Mouse (Mus musculus) CH12F3 (cell line): ENCODE data around the gene Kcnj14.

Experiments
- in situ Hi-C: fragments of 300-500 bp; cut with MboI; formaldehyde crosslinking; loops from 2 replicates; pipeline ENCODE4 v1.14.3; 2020; ENCODE audit warnings: low sequenced_read_pairs

The Kcnj14 gene

DNA sequence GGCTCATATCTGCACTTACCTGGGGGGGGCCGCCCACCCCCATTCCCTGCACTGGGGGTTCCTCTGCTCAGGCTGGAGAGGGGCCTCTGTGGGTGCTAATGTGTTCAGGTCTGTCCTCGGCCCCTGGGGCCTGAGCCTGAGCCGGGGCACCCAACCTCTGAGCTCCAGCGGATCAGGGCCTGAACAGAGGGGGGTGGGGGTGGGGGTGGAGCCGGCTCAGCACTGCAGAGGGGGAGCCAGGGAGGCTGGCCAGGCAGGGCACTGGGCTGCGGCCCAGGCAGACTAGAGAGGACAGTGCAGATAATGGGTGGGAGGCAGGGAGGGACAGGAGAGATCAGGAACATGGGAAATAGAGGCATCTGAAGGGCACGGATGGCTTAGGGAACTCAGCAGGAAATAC is at the start of gene Kcnj14:
Gene Kcnj14, minus strand, starts transcription at position 185 of the 400 bp plus-strand sequence.
- in situ Hi-C loops = no loop called here

DNA sequence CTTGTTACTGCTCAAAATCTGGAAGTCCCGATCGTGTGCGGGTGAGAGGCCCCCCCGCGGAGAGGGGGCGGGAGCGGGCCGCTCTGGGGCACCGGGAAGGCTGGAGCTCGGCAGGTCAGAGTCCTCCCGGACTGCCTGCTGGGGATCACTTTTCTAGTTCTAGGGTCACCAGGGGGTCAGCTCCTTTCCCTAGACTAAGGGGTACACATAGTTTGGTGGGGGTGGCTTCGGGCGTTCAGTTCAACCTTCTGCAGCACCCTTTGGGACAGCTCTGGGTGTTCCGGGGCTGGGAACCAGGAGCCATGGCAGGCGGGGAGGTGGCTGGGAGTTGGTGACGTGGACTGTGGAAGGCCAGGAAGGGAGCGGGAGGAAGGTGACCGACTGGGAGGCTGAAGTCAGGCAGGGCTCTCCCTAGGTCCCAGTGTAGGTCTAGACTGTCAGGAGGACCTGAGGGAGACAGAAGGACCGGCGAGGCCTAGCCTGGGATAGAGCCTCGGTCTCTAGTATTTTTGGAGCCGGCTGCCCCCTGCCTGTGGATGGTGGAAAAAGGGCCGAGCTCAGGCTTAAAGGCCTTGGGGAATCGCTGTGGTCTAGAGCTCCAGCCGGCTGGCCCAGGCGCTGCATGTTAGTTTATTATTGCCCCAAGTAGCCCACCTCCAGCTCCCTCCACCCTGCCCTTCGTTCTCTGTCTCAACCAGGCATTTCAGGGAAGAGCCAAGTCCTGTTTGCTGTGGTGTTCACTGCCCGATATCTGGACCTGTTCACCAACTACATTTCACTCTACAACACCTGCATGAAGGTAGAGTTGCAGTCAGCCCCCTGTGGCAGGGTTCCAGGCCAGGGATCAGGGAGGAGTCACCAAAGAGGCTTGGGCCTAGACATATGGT is 48.7 kb upstream of the Kcnj14 start:
- in situ Hi-C loops = no loop called here

DNA sequence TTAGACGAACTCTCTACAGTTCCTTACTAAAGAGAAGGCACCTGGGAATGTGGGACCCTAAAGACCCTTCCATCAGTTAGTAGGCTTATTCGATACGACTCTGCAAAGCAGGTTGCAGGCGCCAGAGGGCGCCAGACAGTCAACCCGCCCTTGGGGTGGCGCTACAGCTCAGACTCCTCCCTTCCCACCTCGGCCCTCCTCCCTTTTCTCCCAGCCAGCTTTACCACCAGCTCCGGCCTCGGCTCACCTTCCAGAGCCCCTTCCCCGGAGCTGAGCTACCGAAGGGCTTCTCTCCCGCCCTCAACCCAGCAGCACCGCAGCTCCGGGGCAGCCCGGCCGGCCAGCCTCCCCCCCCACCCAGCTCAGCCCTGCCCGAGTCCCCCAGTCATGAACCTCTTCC is 48.0 kb upstream of the Kcnj14 start, which contains the start of gene Kdelr1:
Gene Kdelr1, plus strand, starts transcription at position 149 of the 400 bp plus-strand sequence.
- in situ Hi-C loops = no loop called here

DNA sequence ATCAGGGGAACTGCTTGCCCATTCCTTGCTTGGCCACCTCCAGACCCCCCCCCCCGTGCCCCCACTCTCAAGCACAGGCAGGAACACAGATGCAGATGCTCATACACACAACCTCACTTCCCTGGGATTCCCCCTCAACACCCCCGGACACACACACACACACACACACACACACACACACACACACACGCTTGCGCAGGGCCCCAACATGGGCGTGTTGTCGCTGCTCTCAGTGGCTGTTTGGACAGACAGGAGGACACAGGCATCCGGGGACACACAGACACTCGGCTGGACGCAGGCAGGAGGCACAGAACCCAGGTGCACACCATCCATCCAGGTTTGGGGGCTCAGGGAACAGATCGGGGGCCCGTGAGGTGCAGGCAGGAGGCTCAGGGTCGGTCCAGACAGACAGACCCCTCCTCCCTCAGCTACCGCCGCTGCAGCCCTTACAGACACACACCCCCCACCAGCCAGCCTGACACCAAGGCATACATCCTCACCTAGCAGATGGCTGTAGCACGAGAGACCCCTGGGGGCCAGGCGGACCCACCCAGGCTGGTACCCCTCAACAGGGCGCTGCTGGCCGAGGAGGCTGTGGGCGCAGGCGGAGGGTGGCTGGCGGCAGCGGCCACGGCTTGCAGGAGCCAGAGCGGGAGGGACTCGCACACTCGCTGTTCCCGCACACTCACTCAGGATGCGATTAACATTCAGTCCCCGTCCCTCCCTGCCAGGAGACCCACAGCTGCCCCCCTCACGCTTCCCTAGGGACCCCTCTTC is 45.9 kb upstream of the Kcnj14 start:
- in situ Hi-C loops = no loop called here

DNA sequence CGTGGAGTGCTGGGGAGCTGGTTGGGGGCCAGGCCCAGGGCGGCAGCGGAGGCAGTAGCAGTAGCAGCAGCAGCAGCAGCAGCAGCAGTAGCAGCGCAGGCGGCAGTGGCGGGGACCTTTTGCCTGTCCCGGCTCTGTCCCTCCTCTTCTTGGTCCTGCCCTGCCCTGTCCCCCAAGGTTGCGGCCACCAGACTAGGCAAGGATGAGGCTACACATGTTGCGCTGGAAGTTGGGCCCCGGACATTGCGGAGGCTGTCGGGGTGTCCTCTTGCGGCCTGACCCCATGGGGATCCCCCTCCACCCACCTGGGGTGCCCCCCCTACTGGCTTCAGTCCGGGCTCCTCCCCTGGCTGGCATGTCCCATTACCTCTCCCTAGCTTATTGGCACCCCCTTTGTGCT is 45.2 kb upstream of the Kcnj14 start:
- in situ Hi-C loops = no loop called here

DNA sequence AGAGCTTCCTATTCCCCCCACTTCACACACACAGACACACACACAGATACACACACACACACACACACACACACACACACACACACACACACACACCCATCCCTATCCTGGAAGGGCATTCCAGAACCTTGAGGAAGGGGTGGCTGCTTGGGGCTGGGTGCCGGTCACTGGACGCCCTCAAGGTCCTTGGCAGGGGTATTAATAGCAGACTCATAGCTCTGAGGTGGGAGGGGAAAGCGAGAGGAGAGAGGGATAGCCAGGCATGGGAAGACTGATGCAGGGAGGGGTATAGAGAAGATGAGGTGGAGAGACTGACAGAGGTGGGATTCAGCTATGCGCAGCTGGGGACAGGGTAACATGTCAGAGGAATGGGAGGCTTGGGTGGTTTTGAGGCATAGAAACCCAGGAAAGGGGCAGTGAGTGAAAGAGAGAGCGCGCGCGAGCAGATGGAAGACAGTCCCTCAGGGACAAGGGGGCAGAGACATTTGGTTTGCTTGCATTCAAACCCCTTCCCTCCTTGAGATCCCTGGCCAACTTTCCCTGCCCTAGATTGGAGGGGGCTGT is 44.6 kb upstream of the Kcnj14 start:
- in situ Hi-C loops = no loop called here

DNA sequence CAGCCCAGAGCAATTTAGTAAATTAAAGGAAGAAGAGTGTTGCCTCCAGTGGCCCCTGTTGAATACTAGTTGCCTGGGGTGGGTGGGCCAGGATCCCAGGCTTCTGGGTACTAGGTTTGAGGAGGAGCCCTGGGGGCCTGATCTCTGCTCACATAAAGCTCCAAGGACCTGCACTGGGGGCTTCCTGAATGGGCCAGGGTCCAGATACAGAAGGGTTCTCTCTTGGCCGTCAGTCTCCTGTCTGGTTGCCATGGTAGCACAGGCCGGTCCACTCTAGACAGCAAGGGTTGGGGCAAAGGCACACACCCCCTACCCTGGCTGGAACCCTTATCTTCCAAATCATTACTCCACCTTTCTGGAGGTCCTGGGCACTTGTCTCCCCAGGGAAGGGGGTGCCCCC is 43.3 kb upstream of the Kcnj14 start:
- in situ Hi-C loops = no loop called here

DNA sequence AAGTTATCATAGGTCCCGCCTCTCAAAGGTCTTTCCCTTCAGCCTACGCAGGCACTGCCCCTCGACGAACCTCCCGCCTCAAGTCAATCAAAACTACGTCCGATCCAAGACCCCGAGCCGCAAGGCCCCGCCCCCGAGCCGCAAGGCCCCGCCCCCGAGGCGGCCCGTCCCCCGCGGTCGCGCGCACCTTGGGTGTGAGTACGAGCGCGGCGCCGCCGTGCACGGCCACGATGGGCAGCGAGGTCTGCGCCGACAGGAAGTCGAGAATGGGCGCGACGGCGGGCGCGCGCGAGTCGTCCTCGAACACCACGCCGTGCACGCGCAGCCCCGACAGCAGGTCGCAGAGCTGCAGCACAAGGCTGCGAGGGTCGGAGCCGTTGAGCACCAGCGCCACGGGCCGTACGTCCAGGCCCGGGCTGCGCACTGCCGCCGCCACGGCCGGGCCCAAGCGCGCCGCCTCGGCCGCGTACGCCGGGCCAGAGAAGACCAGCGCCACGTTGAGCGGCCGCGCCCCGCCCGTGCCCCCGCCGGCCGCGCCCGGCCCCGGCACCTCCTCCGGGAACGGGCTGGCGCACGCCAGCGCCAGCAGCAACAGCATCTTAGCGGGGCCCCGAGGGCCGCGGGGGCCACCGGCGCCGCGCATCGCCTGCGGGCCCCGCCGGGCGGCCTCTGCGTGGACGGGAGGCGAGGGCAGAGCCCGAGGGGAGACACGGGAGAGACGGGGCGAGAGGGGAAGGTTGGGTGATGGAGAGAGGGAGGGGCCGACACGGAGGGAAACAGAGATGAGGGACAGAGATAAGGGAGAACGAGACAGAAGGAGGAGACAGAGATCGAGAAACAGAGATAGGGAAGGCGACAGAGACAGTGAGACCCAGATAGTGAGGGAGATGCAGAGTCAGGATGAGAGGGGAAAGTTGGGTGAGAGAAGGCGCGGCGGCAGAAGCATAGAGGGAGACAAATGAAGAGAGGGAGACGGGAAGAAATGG is 41.6 kb upstream of the Kcnj14 start:
- in situ Hi-C loops = no loop called here

DNA sequence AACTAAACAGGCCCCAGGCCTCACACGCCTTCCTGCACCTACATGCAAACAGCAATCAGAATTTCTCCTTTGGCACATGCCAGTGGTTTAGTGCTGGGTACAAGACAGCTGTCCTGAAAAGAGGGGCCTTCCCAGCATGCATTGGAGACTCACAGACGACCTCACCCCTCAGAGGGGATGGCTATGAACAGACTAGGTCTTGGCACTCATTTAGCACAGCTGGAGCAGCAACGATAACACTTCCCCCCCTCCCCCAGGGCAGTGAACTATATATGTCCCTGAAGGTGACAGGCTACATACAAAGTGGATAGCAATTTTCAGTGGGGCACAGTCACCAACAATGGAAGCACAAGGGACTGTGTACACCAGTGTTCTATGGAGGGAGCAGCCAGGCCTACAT is 39.9 kb upstream of the Kcnj14 start:
- in situ Hi-C loops = no loop called here

DNA sequence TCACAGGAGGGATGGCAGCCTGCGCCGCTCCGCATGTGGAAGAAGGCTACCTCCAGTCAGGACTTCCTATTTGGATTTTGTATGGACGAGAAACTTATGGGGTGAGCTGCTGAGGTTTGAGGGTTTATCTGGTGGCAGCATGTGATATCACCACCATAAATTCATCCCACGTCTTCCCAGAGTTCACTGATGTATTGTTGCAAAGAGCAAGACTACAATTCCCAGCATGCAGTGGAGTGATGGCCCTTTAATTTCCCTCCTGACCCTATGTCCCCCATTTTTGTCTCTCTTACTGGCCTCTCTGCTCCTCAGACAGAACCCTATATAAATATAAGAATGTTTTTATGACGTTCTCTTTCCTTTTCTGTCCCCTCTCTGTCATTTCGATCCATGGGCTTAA is 38.2 kb upstream of the Kcnj14 start:
- in situ Hi-C loops = no loop called here

DNA sequence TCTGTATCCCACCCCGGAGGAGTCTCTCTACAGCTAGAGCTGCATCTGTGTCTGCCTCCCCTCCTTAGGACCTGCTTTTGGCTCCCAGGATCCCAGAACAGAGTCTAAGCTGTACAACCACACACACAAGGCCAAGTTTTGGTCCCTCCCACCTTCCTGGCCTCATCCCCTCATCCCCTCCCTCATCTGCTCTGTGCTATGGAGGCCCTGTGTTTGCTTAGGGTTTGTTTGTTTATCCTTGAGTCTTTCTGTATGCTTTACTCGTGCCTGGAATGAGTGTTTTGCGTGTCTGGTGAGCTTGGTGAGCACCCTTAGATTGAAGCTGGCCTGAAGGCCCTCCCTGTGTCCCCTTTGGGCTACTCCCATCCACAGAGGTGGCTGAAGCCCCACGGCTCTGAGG is 34.4 kb upstream of the Kcnj14 start:
- in situ Hi-C loops = no loop called here

DNA sequence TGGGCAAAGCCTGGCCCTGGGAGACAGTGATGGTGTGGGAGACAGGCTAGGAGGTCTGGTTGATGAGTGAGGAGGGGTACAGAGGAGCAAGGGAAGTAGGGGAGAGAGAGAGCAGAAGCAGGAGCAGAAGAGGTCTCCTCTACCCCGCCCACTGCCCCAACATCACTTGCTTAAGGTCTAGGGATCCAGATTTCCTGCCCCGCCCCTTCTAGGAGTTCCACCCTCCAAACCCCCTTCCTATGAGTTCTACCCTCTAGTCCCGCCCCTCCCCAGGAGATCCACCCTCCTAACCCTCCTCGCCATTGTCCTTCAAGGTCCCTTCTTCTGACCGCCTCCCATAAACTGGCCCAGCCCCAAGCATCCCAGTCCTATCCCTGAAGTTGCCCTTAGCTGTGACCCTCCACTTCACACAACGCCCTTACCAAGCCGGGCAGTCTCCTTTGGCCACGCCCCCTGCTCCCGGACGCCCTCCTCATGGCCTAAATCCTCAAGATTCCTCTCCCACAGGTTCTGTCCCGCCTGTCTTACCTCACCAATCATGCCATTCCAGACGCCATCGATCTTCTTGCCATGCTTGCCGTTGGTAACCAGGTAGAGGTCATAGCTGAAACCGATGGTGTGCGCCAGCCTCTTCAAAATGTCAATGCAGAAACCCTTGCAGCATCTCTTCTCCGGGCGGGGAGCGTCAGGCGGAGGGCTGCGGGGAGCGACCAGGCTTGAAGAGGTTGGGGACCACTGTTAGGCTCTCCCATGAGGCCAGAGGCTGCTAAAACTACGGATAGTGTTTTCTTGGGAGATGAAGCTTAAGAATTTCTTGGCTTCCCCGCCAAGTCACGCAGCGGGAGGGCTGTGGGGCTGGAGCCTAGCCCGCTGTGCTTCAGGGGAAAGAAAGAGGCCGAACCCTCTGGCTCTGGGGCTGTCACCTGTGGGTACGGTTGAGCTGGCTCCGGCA is 32.6 kb upstream of the Kcnj14 start:
- in situ Hi-C loops = no loop called here

DNA sequence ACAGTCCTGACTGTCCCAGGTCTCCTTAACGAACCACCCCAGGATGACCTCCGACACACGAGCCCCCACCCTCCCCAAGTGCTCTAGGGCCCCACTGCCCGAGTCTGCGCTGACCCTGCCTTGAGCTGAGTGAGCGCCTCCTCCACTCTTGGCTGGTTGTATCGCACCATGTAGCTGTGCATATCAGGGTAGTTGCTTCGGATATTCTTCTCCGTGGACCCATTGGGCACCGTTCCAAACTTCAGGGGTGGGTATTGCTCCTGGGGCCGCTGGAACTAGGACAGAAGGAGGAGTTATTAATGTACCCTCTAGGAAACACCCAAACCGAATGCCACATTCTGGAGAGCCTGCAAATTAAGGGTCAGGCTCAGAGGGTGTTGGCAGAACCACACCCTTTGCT is 28.5 kb upstream of the Kcnj14 start:
- in situ Hi-C loops = no loop called here

DNA sequence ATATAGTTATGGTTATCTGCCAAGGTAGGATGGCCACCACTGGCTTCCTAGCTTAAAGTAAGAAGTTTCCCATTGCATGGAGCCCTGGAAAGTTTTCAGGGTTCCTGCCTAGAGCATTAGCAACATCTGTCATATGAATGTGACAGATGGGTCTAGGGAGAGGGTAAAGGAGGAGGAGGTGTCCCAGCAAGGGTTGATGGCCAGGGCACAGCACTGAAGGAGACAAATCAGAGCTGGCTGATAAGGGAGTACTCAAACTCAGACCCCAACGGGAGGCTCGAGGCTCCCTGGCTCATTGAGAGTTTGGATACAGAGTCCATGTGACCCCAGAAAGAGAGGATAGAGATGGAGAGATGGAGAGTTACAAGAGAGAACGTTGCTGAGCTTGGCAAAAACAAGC is 26.1 kb upstream of the Kcnj14 start:
- in situ Hi-C loops = no loop called here

DNA sequence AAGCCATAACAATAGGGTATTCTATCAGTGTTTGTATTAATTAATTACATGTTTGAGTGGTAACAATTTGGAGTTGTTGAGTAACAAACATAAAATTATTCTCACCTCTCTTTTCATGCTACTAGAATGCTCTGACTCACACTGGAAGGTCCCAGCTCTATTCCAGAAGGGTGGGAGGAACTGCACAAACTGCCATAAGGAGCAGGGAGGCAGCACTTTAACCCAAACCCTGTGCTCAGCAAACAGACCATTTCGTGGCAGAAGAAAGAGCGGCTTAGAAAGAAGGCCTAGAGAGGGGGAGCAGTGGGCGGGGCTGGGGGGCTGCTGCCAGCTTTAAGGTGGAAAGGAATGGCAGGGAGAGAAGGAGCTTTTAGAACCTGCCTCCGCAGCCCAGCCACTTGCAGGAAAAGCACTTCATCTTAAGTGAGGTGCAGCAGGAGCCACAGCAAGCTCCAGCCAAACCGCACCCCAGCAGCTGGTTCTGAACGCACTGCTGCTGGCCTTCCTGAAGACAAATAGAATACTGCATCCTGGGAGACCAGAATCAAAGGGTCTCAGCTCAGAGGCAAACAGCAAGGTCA is 24.0 kb upstream of the Kcnj14 start:
- in situ Hi-C loops = no loop called here

DNA sequence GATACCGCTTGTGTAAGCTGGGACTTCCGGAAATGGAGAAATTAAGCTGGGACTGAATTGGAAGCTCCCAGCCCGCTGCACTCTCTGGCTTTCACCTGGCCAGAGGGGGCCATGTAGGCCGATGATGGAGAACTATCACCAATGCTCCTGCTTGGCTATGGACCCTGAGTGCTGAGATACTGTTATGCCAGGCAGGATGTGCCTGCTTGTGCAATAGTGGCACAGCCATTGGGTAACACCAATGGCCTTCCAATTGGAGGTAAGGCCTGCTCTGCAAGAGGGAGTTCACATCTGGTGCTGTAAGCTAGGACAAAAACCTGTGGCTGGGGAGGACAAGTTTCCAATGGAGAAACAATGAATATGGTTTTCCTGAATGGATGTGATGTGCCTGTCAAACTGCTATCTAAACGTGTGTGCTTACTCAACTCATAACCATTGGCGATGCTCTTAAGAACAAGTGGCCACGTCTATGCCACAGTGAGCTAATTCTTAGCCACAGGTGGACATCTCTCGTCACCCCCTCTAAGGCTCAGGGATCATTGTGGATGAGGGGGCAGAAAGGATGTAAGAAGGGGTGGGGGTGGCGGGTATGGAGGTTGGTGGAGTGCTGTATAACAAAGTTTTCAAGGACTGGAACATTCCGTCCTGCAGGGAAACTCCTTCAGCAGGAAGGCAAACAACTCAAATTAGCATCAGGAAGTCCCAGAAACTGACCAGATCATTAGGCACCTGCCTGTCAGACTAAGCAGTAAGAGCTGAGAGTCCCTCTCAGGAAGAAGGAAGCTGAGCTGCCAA is 18.6 kb upstream of the Kcnj14 start:
- in situ Hi-C loops = no loop called here

DNA sequence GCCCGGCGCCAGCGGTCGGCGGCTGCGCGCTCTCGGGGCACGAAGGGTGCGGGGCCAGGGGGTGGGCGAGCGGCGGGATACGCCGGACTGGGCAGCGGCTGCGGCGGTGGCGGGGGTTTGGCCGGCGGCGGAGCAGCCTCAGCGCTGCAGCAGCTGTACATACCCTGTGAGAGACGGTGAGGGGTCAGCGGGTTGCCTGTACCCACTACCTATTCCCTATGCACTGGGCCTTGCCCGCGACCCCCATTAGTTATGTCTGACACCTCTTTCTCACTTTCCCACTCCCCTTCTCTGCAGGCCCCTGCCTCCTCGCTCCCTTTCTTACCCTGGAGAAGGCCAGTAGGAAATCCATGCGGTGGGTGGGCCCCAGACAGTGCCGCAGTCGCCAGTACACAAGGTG is 9.3 kb upstream of the Kcnj14 start:
- in situ Hi-C loops = no loop called here

DNA sequence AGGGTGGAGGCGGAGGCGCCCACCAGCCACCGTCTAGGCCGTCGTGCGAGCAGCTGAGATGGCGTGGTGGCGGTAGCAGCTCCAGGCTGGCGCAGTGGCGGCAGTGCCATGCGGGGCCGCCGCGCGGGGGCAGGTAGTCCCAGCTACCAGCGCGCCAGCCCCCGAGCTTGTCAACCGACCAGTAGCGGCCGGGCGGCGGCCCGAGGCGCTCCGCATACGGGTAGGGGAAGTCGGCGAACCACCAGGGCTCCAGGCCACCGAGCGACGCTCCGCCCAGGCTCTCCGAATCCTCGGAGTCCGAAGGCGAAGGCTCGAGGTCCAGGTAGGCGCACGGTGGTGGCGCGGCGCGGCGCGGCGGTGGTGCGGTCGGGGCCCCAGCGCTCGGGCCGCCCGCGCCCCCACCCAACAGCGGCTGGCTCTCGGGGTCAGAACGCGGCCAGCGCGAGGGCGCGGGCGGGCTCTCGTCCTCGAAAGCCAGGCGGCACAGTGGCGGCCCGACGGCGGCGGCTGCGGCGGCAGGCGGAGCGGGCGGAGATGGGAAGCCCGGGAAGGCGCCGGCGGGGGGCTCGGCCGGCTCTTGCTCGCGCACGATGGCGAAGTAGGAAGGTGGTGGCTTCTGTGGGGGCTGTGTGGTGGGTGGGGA is 8.7 kb upstream of the Kcnj14 start:
- in situ Hi-C loops = no loop called here
